In genomic region chr3:108180514-108180913, GRCm38 (mm10) we compare ENCODE assay signal across 29 mouse cellular contexts. TPM values are rescaled to one million over a fixed set of nuclear protein-coding genes. Genes with fewer than 3 reads are reported as not detected.
"Had no signal": no experiment of that assay in that cellular context is flagged by ENCODE, and none has a peak within 500 bp of the region (broad histone marks: within the 10 kb centered on the region; RNA-seq: fewer than 3 reads in every experiment).

No protein-coding gene starts in this region.

- H3K36me3 ChIP-seq: embryonic facial prominence, embryonic 10.5 days; embryonic facial prominence, embryonic 12.5 days; embryonic facial prominence, embryonic 13.5 days; embryonic facial prominence, embryonic 15.5 days; forebrain, embryonic 10.5 days; forebrain, embryonic 12.5 days had no signal

- ATAC-seq: forebrain, embryonic 13.5 days; forebrain, embryonic 14.5 days; forebrain, embryonic 16.5 days; forebrain, postnatal 0 days had no signal

- DNase-seq: cerebellum, adult 2 months; cerebellum, adult 8-10 months; cerebellum, adult 9-10 months; cerebellum, adult 9-11 months; cerebellum, postnatal 10 days; cerebellum, postnatal 14 days; cerebellum, postnatal 25 days; cerebellum, postnatal 36 days; embryo, embryonic 11 days; forebrain, postnatal 0 days; gastrocnemius, adult 2 months; gastrocnemius, postnatal 10 days; gastrocnemius, postnatal 14 days; gastrocnemius, postnatal 25 days; gastrocnemius, postnatal 36 days; heart, adult 11 months; heart, adult 18-20 months; heart, adult 2 months had no signal

- H3K9ac ChIP-seq: embryonic facial prominence, embryonic 12.5 days; embryonic facial prominence, embryonic 13.5 days; embryonic facial prominence, embryonic 15.5 days; forebrain, embryonic 12.5 days; forebrain, embryonic 13.5 days; forebrain, postnatal 0 days had no signal

- H3K27ac ChIP-seq: embryonic facial prominence, embryonic 10.5 days; embryonic facial prominence, embryonic 12.5 days; embryonic facial prominence, embryonic 13.5 days; embryonic facial prominence, embryonic 15.5 days; forebrain, embryonic 10.5 days; forebrain, embryonic 12.5 days; forebrain, embryonic 13.5 days; gastrocnemius, adult 2 months; heart, adult 2 months had no signal

- H3K4me1 ChIP-seq: embryonic facial prominence, embryonic 12.5 days had no signal

- H3K4me3 ChIP-seq: embryonic facial prominence, embryonic 10.5 days; embryonic facial prominence, embryonic 12.5 days; embryonic facial prominence, embryonic 13.5 days; embryonic facial prominence, embryonic 15.5 days; erythroblast, embryonic 14.5 days; forebrain, embryonic 10.5 days; forebrain, embryonic 12.5 days; forebrain, embryonic 13.5 days; gastrocnemius, adult 2 months; heart, adult 2 months had no signal

- H3K27me3 ChIP-seq: embryonic facial prominence, embryonic 12.5 days; embryonic facial prominence, embryonic 15.5 days had no signal

- H3K9me3 ChIP-seq: embryonic facial prominence, embryonic 10.5 days; embryonic facial prominence, embryonic 12.5 days; embryonic facial prominence, embryonic 13.5 days; embryonic facial prominence, embryonic 15.5 days; forebrain, embryonic 10.5 days; forebrain, embryonic 12.5 days; forebrain, embryonic 13.5 days had no signal

- H3K4me2 ChIP-seq: embryonic facial prominence, embryonic 12.5 days; embryonic facial prominence, embryonic 13.5 days; embryonic facial prominence, embryonic 15.5 days; forebrain, embryonic 12.5 days; forebrain, embryonic 13.5 days had no signal

RNA-seq across cellular contexts. Expression of gene Gpr61, which starts 25.8 kb away (rescaled TPM):
- polyA plus RNA-seq: erythroblast, embryonic 14.5 days; gonadal fat pad, adult 2 months had no signal
